Mouse (Mus musculus) thymus, adult 2 months (tissue): Measurements from ENCODE around the gene Rcc2. TPM values are rescaled to one million over a fixed set of nuclear protein-coding genes. Genes with fewer than 3 reads are reported as not detected.

ENCODE experiments used
- DNase-seq: peaks from one replicate; pipeline ENCODE4 v3.0.0; 2021
- H3K27ac ChIP-seq: fragments of 200-500 bp; 2 replicates; pipeline ENCODE4 v1.5.1; 2012; ENCODE audit warnings: low read length, control low read depth; ENCODE audit not compliant: control insufficient read depth, insufficient read depth
- H3K27me3 ChIP-seq: fragments of 200-500 bp; 2 replicates; pipeline ENCODE4 v1.6.1; 2012; ENCODE audit warnings: mild to moderate bottlenecking, low read length, moderate library complexity, mixed read lengths; ENCODE audit not compliant: control insufficient read depth, insufficient read depth
- H3K36me3 ChIP-seq: fragments of 200-500 bp; 2 replicates; pipeline ENCODE4 v1.6.1; 2012; ENCODE audit warnings: mild to moderate bottlenecking, low read length, moderate library complexity; ENCODE audit not compliant: control insufficient read depth, insufficient read depth
- H3K4me1 ChIP-seq: fragments of 200-500 bp; replicated peaks from 2 replicates; pipeline ENCODE4 v1.6.1; 2012; ENCODE audit warnings: low read length; ENCODE audit not compliant: control insufficient read depth, insufficient read depth
- H3K4me3 ChIP-seq: fragments of 200-500 bp; 2 replicates; pipeline ENCODE4 v1.5.1; 2012; ENCODE audit warnings: mild to moderate bottlenecking, low read length, control low read depth, moderate library complexity; ENCODE audit not compliant: control insufficient read depth, insufficient read depth
- CTCF ChIP-seq: fragments of 200-500 bp; IDR thresholded peaks from 2 replicates; pipeline ENCODE4 v1.5.1; 2012; ENCODE audit warnings: mild to moderate bottlenecking, control low read depth, low read length, moderate library complexity, borderline replicate concordance; ENCODE audit not compliant: control insufficient read depth, poor library complexity, insufficient read depth; ENCODE audit errors: extremely low read depth
- POLR2A ChIP-seq: fragments of 200-500 bp; IDR thresholded peaks from 2 replicates; pipeline ENCODE4 v1.6.1; 2012; ENCODE audit warnings: mild to moderate bottlenecking, low read length, control low read depth, moderate library complexity; ENCODE audit not compliant: control insufficient read depth, poor library complexity, insufficient read depth; ENCODE audit errors: extremely low read depth
- WGBS: fragments of 180-500 bp; shearing (Covaris S2); methylation state at CpG from one replicate; pipeline ENCODE4 v1.1.7; 2018; 5-methylcytosine and 5-hydroxymethylcytosine counted together
- polyA plus RNA-seq: library from polyadenylated mRNA; depleted of rRNA; stranded (reverse); fragments of >200 nt; gene quantifications from 2 replicates; pipeline ENCODE4 v1.2.3, GENCODE M21; 2012; rRNA removed

Gene Rcc2
- polyA plus RNA-seq, 1 experiment = 211 TPM

DNA sequence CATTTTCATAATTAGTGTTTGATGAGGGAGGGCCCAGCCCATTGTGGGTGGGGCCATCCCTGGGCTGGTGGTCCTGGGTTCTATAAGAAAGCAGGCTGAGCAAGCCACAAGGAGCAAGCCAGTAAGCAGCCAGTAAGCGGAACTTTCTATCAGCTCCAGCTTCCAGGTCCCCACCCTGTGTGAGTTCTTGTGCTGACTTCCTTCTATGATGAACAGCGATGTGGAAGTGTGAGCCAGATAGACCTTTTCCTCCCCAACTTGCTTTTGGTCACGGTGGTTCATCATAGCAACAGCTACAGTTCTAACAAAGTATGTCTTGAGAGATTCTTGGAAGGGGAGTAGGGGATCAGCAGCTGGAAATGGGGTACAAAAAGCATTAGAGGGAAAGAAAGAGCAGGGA, 65.6 kb downstream of the Rcc2 start:
- H3K27ac ChIP-seq = no peak overlapping the region
- no peaks in the 10 kb centered on the region; the same call in 1 of the 2 replicates for H3K4me1 ChIP-seq
- TF ChIP-seq CTCF = no peak
- TF ChIP-seq POLR2A = no peak
- 72% methylated on average over 3 of the region's 3 CpGs for WGBS
- no peaks in the 10 kb centered on the region for H3K36me3 ChIP-seq
- DNase-seq = no peak
- no peak overlapping the region for H3K4me3 ChIP-seq
- no peaks in the 10 kb centered on the region for H3K27me3 ChIP-seq

- peaks cover 6% of the 10 kb centered on the region; the same call in 1 of the 2 replicates for H3K4me1 ChIP-seq
- no peak for DNase-seq
- H3K36me3 ChIP-seq = no peaks in the 10 kb centered on the region
- no peak for TF ChIP-seq POLR2A
- no peak for TF ChIP-seq CTCF
- H3K27me3 ChIP-seq = no peaks in the 10 kb centered on the region
- no peak overlapping the region for H3K27ac ChIP-seq
- 98% methylated on average over 5 of the region's 5 CpGs for WGBS
- H3K4me3 ChIP-seq = no peak overlapping the region
Measured at GRCm38 (mm10) chr4:140768973-140769372, 68.6 kb downstream of the Rcc2 start.

DNA sequence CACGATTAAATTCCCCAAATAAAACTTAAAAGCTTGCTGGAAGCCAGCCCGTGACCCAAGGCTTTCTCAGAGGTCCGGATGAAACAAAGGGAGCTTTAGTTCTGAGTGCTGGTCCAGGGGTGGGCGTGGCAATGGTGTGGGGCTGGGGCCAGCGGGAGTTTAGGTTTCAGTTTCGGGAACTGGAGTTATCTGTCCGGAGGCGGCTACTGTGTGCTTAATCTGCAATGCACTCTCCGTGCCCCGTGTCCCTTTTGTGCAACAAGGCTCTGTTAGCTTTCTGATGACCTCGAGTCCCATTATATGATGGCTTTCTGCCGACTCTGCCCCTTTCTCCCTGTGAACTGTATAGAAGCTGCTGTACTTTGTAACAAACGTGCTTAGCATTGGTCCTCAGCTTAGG, 70.1 kb downstream of the Rcc2 start:
- DNase-seq = no peak
- Histone ChIP-seq H3K36me3 (no peaks in the 10 kb centered on the region), H3K27me3 (no peaks in the 10 kb centered on the region), H3K27ac (no peak overlapping the region), H3K4me1 (peaks cover 19% of the 10 kb centered on the region), H3K4me3 (no peak overlapping the region)
- WGBS = 31% methylated on average over 13 of the region's 13 CpGs
- TF ChIP-seq POLR2A (no peak), CTCF (no peak)

DNA sequence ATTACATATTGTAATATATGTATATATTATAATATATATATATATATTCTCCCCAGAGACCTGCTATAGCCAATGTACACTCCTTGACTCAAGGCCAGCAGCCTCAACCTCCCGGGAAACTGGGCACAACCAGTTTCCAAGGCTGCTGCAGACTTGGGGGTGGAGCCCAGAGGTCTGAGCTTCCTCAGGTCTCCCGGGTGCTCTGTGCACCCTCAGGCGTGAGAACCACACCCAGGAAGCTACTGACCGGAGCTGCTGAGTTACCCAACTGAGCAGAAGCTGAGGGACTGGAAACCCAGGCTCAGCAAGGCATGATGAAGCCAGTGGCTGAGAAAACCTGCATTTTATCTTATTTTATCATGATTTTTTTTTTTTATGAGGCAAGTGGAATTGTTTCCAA, 70.8 kb downstream of the Rcc2 start:
- H3K27me3 ChIP-seq = no peaks in the 10 kb centered on the region
- H3K27ac ChIP-seq = no peak overlapping the region
- no peak overlapping the region for H3K4me3 ChIP-seq
- TF ChIP-seq POLR2A (no peak), CTCF (no peak)
- WGBS = 36% methylated on average over 4 of the region's 4 CpGs
- H3K36me3 ChIP-seq = no peaks in the 10 kb centered on the region
- peaks cover 23% of the 10 kb centered on the region for H3K4me1 ChIP-seq
- DNase-seq = no peak

Other genes starting within 250 kb of the Rcc2 start
- gene Arhgef10l, start 34.5 kb upstream of the Rcc2 start, polyA plus RNA-seq = 22.2 and 26.0 TPM in 2 replicates
- 0.90 and 1.0 TPM in 2 replicates for gene Padi6, start 42.1 kb downstream of the Rcc2 start, polyA plus RNA-seq
- gene Padi4, start 73.7 kb downstream of the Rcc2 start, polyA plus RNA-seq = 21.0 and 23.5 TPM in 2 replicates
- gene Padi3, start 110.1 kb downstream of the Rcc2 start, polyA plus RNA-seq = 2.6 and 3.7 TPM in 2 replicates
- 0.85 and 0.89 TPM in 2 replicates for gene Padi1, start 145.2 kb downstream of the Rcc2 start, polyA plus RNA-seq
- 19.5 and 21.9 TPM in 2 replicates for gene Padi2, start 205.8 kb downstream of the Rcc2 start, polyA plus RNA-seq